ENCODE assay signal across 31 mouse cellular contexts in the genomic region with DNA sequence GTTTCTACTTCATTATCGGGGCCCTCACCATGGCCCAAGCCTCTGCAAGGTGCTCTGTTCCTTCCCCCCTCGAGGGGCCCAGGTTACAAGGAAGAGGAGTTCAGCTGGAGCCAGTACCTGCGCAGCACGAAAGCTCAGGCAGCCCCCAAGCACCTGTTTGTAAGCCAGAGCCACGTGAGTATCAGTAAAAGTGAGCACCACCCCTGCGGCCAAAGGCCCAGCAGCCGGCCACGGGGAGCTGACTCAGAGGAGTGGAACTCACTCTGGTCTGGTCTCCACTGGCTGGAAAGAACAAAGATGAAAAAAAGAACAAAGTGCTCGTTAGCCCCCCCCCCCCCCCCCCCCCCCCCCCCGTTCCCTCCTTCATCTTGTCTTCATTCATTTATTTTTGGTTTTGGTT. TPM values are rescaled to one million over a fixed set of nuclear protein-coding genes. Genes with fewer than 3 reads are reported as not detected.
DNase-seq lines count a peak whose midpoint lies in the region; ATAC-seq and TF ChIP-seq lines count a peak whose summit lies in the region.
"Had no signal": no experiment of that assay in that cellular context is flagged by ENCODE, and none has a peak within 500 bp of the region (broad histone marks: within the 10 kb centered on the region; RNA-seq: fewer than 3 reads in every experiment).

No protein-coding gene starts in this region.

- POLR2A ChIA-PET in Patski (lab: Charles Lee): interaction anchor here (0.7 to 1.0 kb wide), 2 partner anchors 31 to 88 kb away, joined by 3 to 4 read pairs; no protein-coding TSS in a partner anchor

- CTCF ChIA-PET in Patski (lab: Charles Lee): interaction anchor here (1.3 kb wide), 1 partner anchor 23 kb away, joined by 4 read pairs; no protein-coding TSS in a partner anchor

- in situ Hi-C loops in Patski (cut with MboI; ENCODE audit: low pct_unique_long_range_greater_than_20kb): loop anchor here (5.0 kb wide), 1 partner anchor 34 kb away; no protein-coding TSS in a partner anchor

- H3K4me2 ChIP-seq in kidney, postnatal 0 days (ENCODE audit: low read length): no peak overlapping the region
- H3K4me2 ChIP-seq in kidney, embryonic 15.5 days: no peak overlapping the region
- H3K4me2 ChIP-seq in forebrain, postnatal 0 days (ENCODE audit: low read depth): no peak overlapping the region
- H3K4me2 ChIP-seq: embryonic facial prominence, embryonic 12.5 days; embryonic facial prominence, embryonic 15.5 days; heart, embryonic 11.5 days; hindbrain, embryonic 12.5 days; hindbrain, embryonic 15.5 days had no signal

- no peaks in the 10 kb centered on the region for H3K36me3 ChIP-seq in kidney, postnatal 0 days (ENCODE audit: insufficient read depth, low read length)
- H3K36me3 ChIP-seq in kidney, embryonic 15.5 days: no peaks in the 10 kb centered on the region
- H3K36me3 ChIP-seq in ES-Bruce4 (ENCODE audit: control insufficient read depth, insufficient read depth, low read length, poor library complexity, severe bottlenecking): no peaks in the 10 kb centered on the region
- no peaks in the 10 kb centered on the region for H3K36me3 ChIP-seq in forebrain, postnatal 0 days (ENCODE audit: insufficient read depth)
- H3K36me3 ChIP-seq: embryonic facial prominence, embryonic 12.5 days; embryonic facial prominence, embryonic 15.5 days; hindbrain, embryonic 12.5 days; hindbrain, embryonic 15.5 days had no signal

- H3K4me3 ChIP-seq in kidney, postnatal 0 days (replicated peaks; ENCODE audit: low read depth, low read length): no peak overlapping the region
- H3K4me3 ChIP-seq in kidney, embryonic 15.5 days (replicated peaks): no peak overlapping the region
- H3K4me3 ChIP-seq in ES-Bruce4 (ENCODE audit: low read depth, low read length): no peak overlapping the region
- no peak overlapping the region for H3K4me3 ChIP-seq in forebrain, postnatal 0 days (ENCODE audit: low read depth, low read length)
- H3K4me3 ChIP-seq: embryonic facial prominence, embryonic 12.5 days; embryonic facial prominence, embryonic 15.5 days; heart, adult 2 months; hindbrain, embryonic 12.5 days; hindbrain, embryonic 15.5 days had no signal

- H3K9ac ChIP-seq in kidney, postnatal 0 days (ENCODE audit: low read depth, low read length): no peak overlapping the region
- H3K9ac ChIP-seq in kidney, embryonic 15.5 days: no peak overlapping the region
- H3K9ac ChIP-seq in ES-Bruce4 (ENCODE audit: low read depth, poor library complexity, severe bottlenecking): no peak overlapping the region
- H3K9ac ChIP-seq in forebrain, postnatal 0 days: no peak overlapping the region
- H3K9ac ChIP-seq: embryonic facial prominence, embryonic 12.5 days; embryonic facial prominence, embryonic 15.5 days; hindbrain, embryonic 12.5 days; hindbrain, embryonic 15.5 days had no signal

- DNase-seq in kidney, postnatal 0 days (ENCODE audit: low spot score): no peak
- DNase-seq in Patski (ENCODE audit: low read depth, low spot score) (peak; percentile 42), adipocyte (ENCODE audit: low spot score) (no peak)
- DNase-seq in cerebellum, postnatal 36 days: no peak
- DNase-seq in forebrain, postnatal 0 days: no peak
- DNase-seq: adrenal gland, adult 8-10 months; cerebellum, adult 11 months; cerebellum, adult 2 months; cerebellum, adult 9-11 months; cerebellum, postnatal 25 days; gastrocnemius, postnatal 10 days; gastrocnemius, postnatal 36 days; heart, adult 2 months; kidney, adult 2 months had no signal

- no peak for TF ChIP-seq POLR2A in ES-Bruce4 (IDR thresholded peaks at IDR 0.05; ENCODE audit: insufficient read depth, low read length)

- TF ChIP-seq CTCF in kidney, postnatal 0 days (IDR thresholded peaks at IDR 0.05; ENCODE audit: low read depth): no peak
- no peak for TF ChIP-seq CTCF in ES-Bruce4 (IDR thresholded peaks at IDR 0.05; ENCODE audit: low read depth, low read length)
- TF ChIP-seq CTCF in Patski (IDR thresholded peaks at IDR 0.05): no peak
- TF ChIP-seq CTCF in forebrain, postnatal 0 days (IDR thresholded peaks at IDR 0.05; ENCODE audit: low read depth): no peak

- H3K27ac ChIP-seq in kidney, postnatal 0 days: no peak overlapping the region
- no peak overlapping the region for H3K27ac ChIP-seq in kidney, embryonic 15.5 days
- no peak overlapping the region for H3K27ac ChIP-seq in ES-Bruce4 (ENCODE audit: insufficient read depth, low read length)
- H3K27ac ChIP-seq in forebrain, postnatal 0 days (ENCODE audit: low read depth, low read length): no peak overlapping the region
- H3K27ac ChIP-seq: embryonic facial prominence, embryonic 12.5 days; embryonic facial prominence, embryonic 15.5 days; heart, adult 2 months; hindbrain, embryonic 12.5 days; hindbrain, embryonic 15.5 days had no signal

- 0 out of 2 replicates have a peak, but pooled peaks have one; percentile 14 for TF ChIP-seq EP300 in ES-Bruce4 (IDR thresholded peaks at IDR 0.05; ENCODE audit: insufficient read depth, low read depth, low read length)

- WGBS in kidney, postnatal 0 days: 66% methylated on average over 9 of the region's 10 CpGs
- 67% methylated on average over 9 of the region's 10 CpGs for WGBS in kidney, embryonic 15.5 days
- WGBS in forebrain, postnatal 0 days: 70% methylated on average over 8 of the region's 10 CpGs

- H3K9me3 ChIP-seq in kidney, postnatal 0 days (replicated peaks; ENCODE audit: low read length): no peaks in the 10 kb centered on the region
- no peaks in the 10 kb centered on the region for H3K9me3 ChIP-seq in kidney, embryonic 15.5 days (replicated peaks)
- no peaks in the 10 kb centered on the region for H3K9me3 ChIP-seq in ES-Bruce4 (replicated peaks; ENCODE audit: control insufficient read depth, insufficient read depth, low read length, poor library complexity, severe bottlenecking)
- no peaks in the 10 kb centered on the region for H3K9me3 ChIP-seq in forebrain, postnatal 0 days (ENCODE audit: low read length)
- H3K9me3 ChIP-seq: embryonic facial prominence, embryonic 12.5 days; embryonic facial prominence, embryonic 15.5 days; hindbrain, embryonic 12.5 days; hindbrain, embryonic 15.5 days had no signal

- H3K27me3 ChIP-seq in kidney, postnatal 0 days (ENCODE audit: insufficient read depth, low read length): no peaks in the 10 kb centered on the region
- no peaks in the 10 kb centered on the region for H3K27me3 ChIP-seq in kidney, embryonic 15.5 days
- no peaks in the 10 kb centered on the region for H3K27me3 ChIP-seq in ES-Bruce4 (ENCODE audit: control insufficient read depth, insufficient read depth, low read length, poor library complexity, severe bottlenecking)
- no peaks in the 10 kb centered on the region for H3K27me3 ChIP-seq in Patski
- no peaks in the 10 kb centered on the region for H3K27me3 ChIP-seq in forebrain, postnatal 0 days (ENCODE audit: insufficient read depth, low read length)
- H3K27me3 ChIP-seq: embryonic facial prominence, embryonic 12.5 days; embryonic facial prominence, embryonic 15.5 days; hindbrain, embryonic 12.5 days; hindbrain, embryonic 15.5 days had no signal

- H3K4me1 ChIP-seq in kidney, postnatal 0 days (replicated peaks; ENCODE audit: insufficient read depth, low read length): no peaks in the 10 kb centered on the region
- H3K4me1 ChIP-seq in kidney, embryonic 15.5 days: no peaks in the 10 kb centered on the region
- no peaks in the 10 kb centered on the region for H3K4me1 ChIP-seq in ES-Bruce4 (ENCODE audit: control insufficient read depth, insufficient read depth, low read length)
- no peaks in the 10 kb centered on the region for H3K4me1 ChIP-seq in forebrain, postnatal 0 days (ENCODE audit: insufficient read depth)
- H3K4me1 ChIP-seq: embryonic facial prominence, embryonic 12.5 days; embryonic facial prominence, embryonic 15.5 days; hindbrain, embryonic 12.5 days; hindbrain, embryonic 15.5 days had no signal

- ATAC-seq in kidney, postnatal 0 days (replicated peaks; ENCODE audit: low FRiP score, low read depth): peak; percentile 29; the same call in 1 of the 2 replicates
- no peak for ATAC-seq in kidney, embryonic 15.5 days (replicated peaks; ENCODE audit: low FRiP score)
- peak; percentile 90 for ATAC-seq in Patski
- ATAC-seq in forebrain, postnatal 0 days: no peak
- ATAC-seq: forebrain, embryonic 14.5 days; intestine, postnatal 0 days had no signal

RNA-seq across cellular contexts. Expression of gene L3mbtl1, which starts 18.0 kb away (rescaled TPM):
- 0.09 and 0.12 TPM in 2 replicates for polyA plus RNA-seq in kidney, postnatal 0 days (2015; fragmentation: Nextera tagmentation; extraction: Ambion mirVana)
- polyA plus RNA-seq in kidney, embryonic 15.5 days (2015; fragmentation: Nextera tagmentation; extraction: Ambion mirVana): 0.13 and 0.48 TPM in 2 replicates
- polyA plus RNA-seq in ES-Bruce4 (2011; ENCODE audit: insufficient read depth, insufficient read length, low read depth, missing spikeins): 1.1 and 2.7 TPM in 2 replicates
- polyA plus RNA-seq in Patski (2021): 0.09 TPM
- total RNA-seq in forebrain, postnatal 0 days (2014; rRNA removed): 6.5 and 10.4 TPM in 2 replicates
- polyA plus RNA-seq in forebrain, postnatal 0 days (2015; fragmentation: Nextera tagmentation; extraction: Ambion mirVana): 1.6 and 3.4 TPM in 2 replicates
- total RNA-seq: CH12.LX; gastrocnemius, postnatal 36 days; granulocyte monocyte progenitor cell, adult 5-6 weeks; heart, postnatal 25 days; hematopoietic stem cell, adult 5-6 weeks had no signal
- polyA plus RNA-seq: heart, embryonic 11.5 days; heart, postnatal 0 days had no signal

RNA-seq across cellular contexts. Expression of gene Sgk2, which starts 25.8 kb away (rescaled TPM):
- polyA plus RNA-seq in kidney, postnatal 0 days (2015; fragmentation: Nextera tagmentation; extraction: Ambion mirVana): 23.5 and 24.3 TPM in 2 replicates
- polyA plus RNA-seq in kidney, embryonic 15.5 days (2015; fragmentation: Nextera tagmentation; extraction: Ambion mirVana): 5.9 and 7.3 TPM in 2 replicates
- 0.65 and 0.66 TPM in 2 replicates for polyA plus RNA-seq in ES-Bruce4 (2011; ENCODE audit: insufficient read depth, insufficient read length, low read depth, missing spikeins)
- 4.9 TPM for polyA plus RNA-seq in Patski (2021)
- total RNA-seq in forebrain, postnatal 0 days (2014; rRNA removed): 0.15 TPM in 1 of 2 replicates, not detected in the other
- 0.05 and 0.25 TPM in 2 replicates for polyA plus RNA-seq in forebrain, postnatal 0 days (2015; fragmentation: Nextera tagmentation; extraction: Ambion mirVana)
- total RNA-seq: CH12.LX; gastrocnemius, postnatal 10 days; gastrocnemius, postnatal 36 days; granulocyte monocyte progenitor cell, adult 5-6 weeks; heart, adult 2 months; heart, postnatal 25 days; hematopoietic stem cell, adult 5-6 weeks; MEL had no signal
- polyA plus RNA-seq: embryonic facial prominence, embryonic 15.5 days; forebrain, embryonic 11.5 days; forebrain, embryonic 14.5 days; heart, adult 2 months; heart, embryonic 11.5 days; heart, embryonic 14.5 days; heart, postnatal 0 days; hindbrain, embryonic 12.5 days had no signal

RNA-seq across cellular contexts. Expression of gene Srsf6, which starts 30.0 kb away (rescaled TPM):
- 146 and 152 TPM in 2 replicates for polyA plus RNA-seq in kidney, postnatal 0 days (2015; fragmentation: Nextera tagmentation; extraction: Ambion mirVana)
- polyA plus RNA-seq in kidney, embryonic 15.5 days (2015; fragmentation: Nextera tagmentation; extraction: Ambion mirVana): 218 and 221 TPM in 2 replicates
- polyA plus RNA-seq in ES-Bruce4 (2011; ENCODE audit: insufficient read depth, insufficient read length, low read depth, missing spikeins): 172 and 175 TPM in 2 replicates
- polyA plus RNA-seq in Patski (2021): 200 TPM
- 121 and 146 TPM in 2 replicates for total RNA-seq in forebrain, postnatal 0 days (2014; rRNA removed)
- polyA plus RNA-seq in forebrain, postnatal 0 days (2015; fragmentation: Nextera tagmentation; extraction: Ambion mirVana): 110 and 133 TPM in 2 replicates

RNA-seq across cellular contexts. Expression of gene Ift52, which starts 55.8 kb away (rescaled TPM):
- polyA plus RNA-seq in kidney, postnatal 0 days (2015; fragmentation: Nextera tagmentation; extraction: Ambion mirVana): 52.3 and 53.5 TPM in 2 replicates
- 51.7 and 54.8 TPM in 2 replicates for polyA plus RNA-seq in kidney, embryonic 15.5 days (2015; fragmentation: Nextera tagmentation; extraction: Ambion mirVana)
- polyA plus RNA-seq in ES-Bruce4 (2011; ENCODE audit: insufficient read depth, insufficient read length, low read depth, missing spikeins): 62.6 and 69.4 TPM in 2 replicates
- polyA plus RNA-seq in Patski (2021): 62.9 TPM
- total RNA-seq in forebrain, postnatal 0 days (2014; rRNA removed): 16.0 and 21.3 TPM in 2 replicates
- polyA plus RNA-seq in forebrain, postnatal 0 days (2015; fragmentation: Nextera tagmentation; extraction: Ambion mirVana): 26.5 and 31.4 TPM in 2 replicates

Comparison
In these comparisons a context has a peak if more than half of its experiments do, and no peak if none do; other contexts are left out.
1. ATAC-seq: peak in kidney, postnatal 0 days (single experiment) and Patski (single experiment); none in kidney, embryonic 15.5 days (single experiment) and forebrain, postnatal 0 days (single experiment).